Comparison of ENCODE assay signal across 8 mouse cellular contexts in the genomic region with DNA sequence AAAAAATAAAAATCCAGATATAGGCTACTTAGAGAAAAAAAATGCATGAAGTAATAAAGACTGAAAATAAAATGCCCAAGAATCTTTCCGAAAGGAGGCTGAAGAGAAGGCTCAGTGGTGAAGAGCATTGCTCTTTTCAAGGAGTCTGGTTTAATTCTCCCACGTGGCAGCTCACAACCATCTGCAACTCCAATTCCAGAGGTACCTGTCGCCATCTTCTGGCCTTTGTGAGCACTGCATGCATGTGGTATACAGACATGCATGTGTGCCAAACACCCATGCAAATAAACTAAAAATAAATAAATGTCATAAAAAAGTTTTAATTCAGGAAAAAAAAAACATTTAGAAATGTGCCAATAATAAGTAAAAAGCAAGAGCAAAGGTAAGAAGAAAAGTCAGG.
A peak's percentile ranks its signal among the peaks of the same experiment; 100 is the strongest.
DNase-seq lines count a peak whose midpoint lies in the region; ATAC-seq lines count a peak whose summit lies in the region.

No protein-coding gene starts in this region.

- no peak overlapping the region for H3K4me3 ChIP-seq in midbrain, embryonic 11.5 days (ENCODE audit: low read depth, low read length)
- no peak overlapping the region for H3K4me3 ChIP-seq in midbrain, embryonic 16.5 days (ENCODE audit: low read depth, low read length)

- no peak overlapping the region for H3K27ac ChIP-seq in midbrain, embryonic 11.5 days (ENCODE audit: low read depth, low read length)
- H3K27ac ChIP-seq in midbrain, embryonic 16.5 days (ENCODE audit: low read length): no peak overlapping the region

- DNase-seq in left cerebral cortex, postnatal 4 days: peak; percentile 34
- no peak for DNase-seq in left cerebral cortex, postnatal 14 days (ENCODE audit: low spot score in 2 of 2)
- DNase-seq in MEL-GATA-1-ER (ENCODE audit: extremely low read depth, low read depth): peak; percentile 55
- peak; percentile 70 for DNase-seq in embryo, embryonic 10.5 days (ENCODE audit: low spot score)
- peak; percentile 71 for DNase-seq in lung, postnatal 36 days
- DNase-seq in layer of hippocampus, adult 8-10 months (ENCODE audit: low spot score in 2 of 2): no peak
- DNase-seq in midbrain, embryonic 11.5 days (ENCODE audit: low spot score, missing footprints): no peak

- no peak overlapping the region for H3K9ac ChIP-seq in midbrain, embryonic 11.5 days (ENCODE audit: low read length)
- no peak overlapping the region for H3K9ac ChIP-seq in midbrain, embryonic 16.5 days (ENCODE audit: low read depth, low read length)

- ATAC-seq in midbrain, embryonic 11.5 days (ENCODE audit: low FRiP score): no peak
- no peak for ATAC-seq in midbrain, embryonic 16.5 days

- H3K9me3 ChIP-seq in midbrain, embryonic 11.5 days (ENCODE audit: control insufficient read depth, low read length): no peaks in the 10 kb centered on the region
- H3K9me3 ChIP-seq in midbrain, embryonic 16.5 days (replicated peaks; ENCODE audit: control insufficient read depth, low read length, poor library complexity, severe bottlenecking): no peaks in the 10 kb centered on the region

- H3K27me3 ChIP-seq in midbrain, embryonic 11.5 days (ENCODE audit: control insufficient read depth, insufficient read depth, low read length): no peaks in the 10 kb centered on the region
- no peaks in the 10 kb centered on the region; the same call in none of the 2 replicates for H3K27me3 ChIP-seq in midbrain, embryonic 16.5 days (ENCODE audit: control insufficient read depth, insufficient read depth, low read depth, low read length)

- intact Hi-C loops in left cerebral cortex, postnatal 4 days (cut with DNase I): no loop called here
- intact Hi-C loops in left cerebral cortex, postnatal 14 days (cut with DNase I): no loop called here

- no peaks in the 10 kb centered on the region for H3K4me1 ChIP-seq in midbrain, embryonic 11.5 days (ENCODE audit: control insufficient read depth, insufficient read depth, low read length)
- no peaks in the 10 kb centered on the region for H3K4me1 ChIP-seq in midbrain, embryonic 16.5 days (ENCODE audit: control insufficient read depth, insufficient read depth, low read length)

- 37% methylated on average over 3 of the region's 3 CpGs for WGBS in midbrain, embryonic 11.5 days
- 36% methylated on average over 3 of the region's 3 CpGs for WGBS in midbrain, embryonic 16.5 days

- H3K4me2 ChIP-seq in midbrain, embryonic 11.5 days: no peak overlapping the region
- no peak overlapping the region for H3K4me2 ChIP-seq in midbrain, embryonic 16.5 days (ENCODE audit: low read length)

- H3K36me3 ChIP-seq in midbrain, embryonic 11.5 days (ENCODE audit: control insufficient read depth, insufficient read depth, low read length): no peaks in the 10 kb centered on the region
- no peaks in the 10 kb centered on the region for H3K36me3 ChIP-seq in midbrain, embryonic 16.5 days (ENCODE audit: control insufficient read depth, insufficient read depth, low read length)

Comparison
In these comparisons a context has a peak if more than half of its experiments do, and no peak if none do; other contexts are left out.
1. DNase-seq: peak in left cerebral cortex, postnatal 4 days (single experiment), MEL-GATA-1-ER (single experiment), embryo, embryonic 10.5 days (single experiment) and lung, postnatal 36 days (single experiment); none in left cerebral cortex, postnatal 14 days (0 of 2), layer of hippocampus, adult 8-10 months (0 of 2) and midbrain, embryonic 11.5 days (single experiment).